Mouse (Mus musculus): ENCODE results near the gene Gm428.

Gm428 gene

DNA sequence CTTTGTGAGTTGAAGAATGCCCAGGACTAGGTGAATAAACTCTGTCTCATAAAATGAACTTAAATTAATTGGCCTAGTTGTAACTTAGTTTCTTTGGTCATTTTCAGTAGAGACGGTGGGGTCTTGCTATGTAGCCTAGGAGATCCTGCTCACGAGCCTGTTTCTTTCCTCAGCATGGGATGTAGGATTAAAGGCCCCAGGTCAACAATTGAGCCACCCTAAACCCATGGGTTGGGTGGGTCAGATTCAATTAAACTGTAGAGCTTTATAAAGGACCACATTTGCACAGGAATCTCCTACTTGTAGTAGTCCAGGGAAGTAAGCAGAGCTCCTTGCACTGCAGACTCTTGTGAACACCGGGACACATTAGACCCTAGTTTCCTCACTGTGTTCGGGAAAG is at the start of gene Gm428:
TSS of gene Gm428 (plus strand) at position 301 of the 400 bp plus-strand sequence.
- 93% methylated on average over 2 of the region's 4 CpGs for WGBS

- no CpG with 5 or more reads among the region's 4 CpGs for WGBS
Observed at GRCm38 (mm10) chr4:73637821-73638220, 45.5 kb upstream of the Gm428 start, which contains the start of gene Gm11236. Gm11236 (plus strand) TSS chr4:73638121.

DNA sequence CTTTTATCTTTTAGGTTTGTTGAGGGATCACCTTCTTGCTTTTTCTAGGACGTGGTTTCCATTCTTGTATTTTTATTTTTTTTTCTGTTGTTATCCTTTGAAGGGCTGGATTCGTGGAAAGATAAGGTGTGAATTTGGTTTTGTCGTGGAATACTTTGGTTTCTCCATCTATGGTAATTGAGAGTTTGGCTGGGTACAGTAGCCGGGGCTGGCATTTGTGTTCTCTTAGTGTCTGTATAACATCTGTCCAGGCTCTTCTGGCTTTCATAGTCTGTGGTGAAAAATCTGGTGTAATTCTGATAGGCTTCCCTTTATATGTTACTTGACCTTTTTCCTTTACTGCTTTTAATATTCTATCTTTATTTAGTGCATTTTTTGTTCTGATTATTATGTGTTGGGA is 21.5 kb upstream of the Gm428 start:
- WGBS: 90% methylated on average over 4 of the region's 4 CpGs

- WGBS: no CpG with 5 or more reads among the region's 4 CpGs
Observed at GRCm38 (mm10) chr4:73668054-73668453, 15.3 kb upstream of the Gm428 start, which contains the start of gene Gm11239. Gm11239 (plus strand) TSS chr4:73668354.

DNA sequence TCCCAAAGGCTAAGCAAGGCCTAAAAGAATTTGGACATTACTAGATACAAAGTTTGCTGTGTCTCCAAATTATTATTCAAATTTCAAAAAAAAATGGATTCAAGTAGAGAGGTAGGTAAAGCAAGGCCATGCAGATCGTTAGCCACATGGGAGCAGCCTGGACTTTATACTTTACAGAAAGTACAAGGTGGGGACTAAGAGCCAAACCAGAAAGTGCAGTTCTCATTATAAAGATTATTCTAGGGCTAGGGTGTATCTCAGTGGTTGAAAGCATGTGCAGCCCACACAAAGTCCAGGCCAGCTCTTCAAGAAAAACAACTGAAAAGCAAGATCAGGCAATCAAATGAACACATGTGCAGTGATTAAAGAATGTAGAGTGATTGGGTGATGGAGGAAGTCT is 35.4 kb downstream of the Gm428 start:
- 84% methylated on average over 1 of the region's 1 CpGs for WGBS
